Mouse (Mus musculus): ENCODE measurements around the gene Sh2b1.
"Not testable (repeated sequence)": the region's sequence is repeated elsewhere in the genome, so short reads cannot be mapped to it uniquely, and the experiment has no call there.

The Sh2b1 gene

GRCm38 (mm10) chr7:126474993-126475581, at the start of gene Sh2b1:
Gene Sh2b1 (minus strand): TSS chr7:126475424.
- peak; percentile 79 for DNase-seq (ENCODE audit: low spot score)

GRCm38 (mm10) chr7:126523316-126523715, 48.1 kb upstream of the Sh2b1 start:
- no peak for DNase-seq (ENCODE audit: low spot score)

GRCm38 (mm10) chr7:126519513-126519912, 44.3 kb upstream of the Sh2b1 start:
- DNase-seq (ENCODE audit: low spot score): no peak

- DNase-seq (ENCODE audit: low spot score): no peak
Measured at GRCm38 (mm10) chr7:126518261-126518941, 43.2 kb upstream of the Sh2b1 start.

- no peak for DNase-seq (ENCODE audit: low spot score)
Measured at GRCm38 (mm10) chr7:126511287-126511686, 36.1 kb upstream of the Sh2b1 start.

GRCm38 (mm10) chr7:126507126-126507778, 32.0 kb upstream of the Sh2b1 start:
- no peak for DNase-seq (ENCODE audit: low spot score)

GRCm38 (mm10) chr7:126504913-126505312, 29.7 kb upstream of the Sh2b1 start:
- DNase-seq (ENCODE audit: low spot score): no peak

- peak; percentile 97 for DNase-seq (ENCODE audit: low spot score)
Measured at GRCm38 (mm10) chr7:126503273-126503878, 28.2 kb upstream of the Sh2b1 start, which contains the start of gene Atxn2l. Gene Atxn2l (minus strand): TSS chr7:126503437.

GRCm38 (mm10) chr7:126502751-126503150, 27.5 kb upstream of the Sh2b1 start:
- DNase-seq (ENCODE audit: low spot score): no peak

- DNase-seq (ENCODE audit: low spot score): peak; percentile 80
Measured at GRCm38 (mm10) chr7:126502023-126502741, 27.0 kb upstream of the Sh2b1 start.

GRCm38 (mm10) chr7:126501684-126502022, 26.4 kb upstream of the Sh2b1 start:
- no peak for DNase-seq (ENCODE audit: low spot score)

GRCm38 (mm10) chr7:126499416-126499815, 24.2 kb upstream of the Sh2b1 start:
- DNase-seq (ENCODE audit: low spot score): no peak

GRCm38 (mm10) chr7:126497966-126498365, 22.7 kb upstream of the Sh2b1 start:
- DNase-seq (ENCODE audit: low spot score): no peak

- DNase-seq (ENCODE audit: low spot score): no peak
Measured at GRCm38 (mm10) chr7:126496475-126496874, 21.3 kb upstream of the Sh2b1 start.

- DNase-seq (ENCODE audit: low spot score): no peak
Measured at GRCm38 (mm10) chr7:126494120-126494519, 18.9 kb upstream of the Sh2b1 start.

GRCm38 (mm10) chr7:126491973-126492372, 16.7 kb upstream of the Sh2b1 start:
- DNase-seq (ENCODE audit: low spot score): no peak

GRCm38 (mm10) chr7:126491005-126491404, 15.8 kb upstream of the Sh2b1 start:
- DNase-seq (ENCODE audit: low spot score): no peak

GRCm38 (mm10) chr7:126487617-126488385, 12.6 kb upstream of the Sh2b1 start:
- DNase-seq (ENCODE audit: low spot score): not testable (repeated sequence)

- peak; percentile 86 for DNase-seq (ENCODE audit: low spot score)
Measured at GRCm38 (mm10) chr7:126487052-126487483, 11.8 kb upstream of the Sh2b1 start, which contains the start of gene Tufm. Gene Tufm (plus strand): TSS chr7:126487361.

GRCm38 (mm10) chr7:126482392-126482871, 7.2 kb upstream of the Sh2b1 start:
- DNase-seq (ENCODE audit: low spot score): peak; percentile 57

- no peak for DNase-seq (ENCODE audit: low spot score)
Measured at GRCm38 (mm10) chr7:126481699-126482098, 6.5 kb upstream of the Sh2b1 start.
